Mouse (Mus musculus) limb, embryonic 11.5 days (tissue): Measurements from ENCODE around the gene Slc25a22. TPM values are rescaled to one million over a fixed set of nuclear protein-coding genes. Genes with fewer than 3 reads are reported as not detected.

Experiments
- ATAC-seq: fragments of 200-750 bp; cut with Nextera tagmentation; 2 replicates; pipeline ENCODE4 v1.8.0; 2017; ENCODE audit warnings: low read depth; ENCODE audit not compliant: insufficient number of reproducible peaks, low FRiP score, low TSS enrichment
- DNase-seq: peaks from one replicate; pipeline ENCODE4 v3.0.0-alpha.2; 2015; ENCODE audit warnings: low spot score
- H3K27ac ChIP-seq: fragments of 300-500 bp; sonication (generic); replicated peaks from 2 replicates; pipeline ENCODE4 v1.5.1; 2014; ENCODE audit warnings: low read depth, mild to moderate bottlenecking, low read length
- H3K27me3 ChIP-seq: fragments of 300-500 bp; sonication (generic); 2 replicates; pipeline ENCODE4 v1.6.1; 2014; ENCODE audit warnings: mild to moderate bottlenecking, low read length, mixed read lengths; ENCODE audit not compliant: control insufficient read depth, insufficient read depth
- H3K36me3 ChIP-seq: fragments of 300-500 bp; sonication (generic); 2 replicates; pipeline ENCODE4 v1.6.1; 2014; ENCODE audit warnings: mild to moderate bottlenecking, low read length, moderate library complexity, mixed read lengths; ENCODE audit not compliant: control insufficient read depth, insufficient read depth
- H3K4me1 ChIP-seq: fragments of 300-500 bp; sonication (generic); 2 replicates; pipeline ENCODE4 v1.6.1; 2014; ENCODE audit warnings: low read length, mixed read lengths; ENCODE audit not compliant: control insufficient read depth, insufficient read depth
- H3K4me2 ChIP-seq: fragments of 300-500 bp; sonication (generic); 2 replicates; pipeline ENCODE4 v1.6.1; 2014; ENCODE audit warnings: low read depth, mild to moderate bottlenecking, moderate library complexity; ENCODE audit not compliant: severe bottlenecking
- H3K4me3 ChIP-seq: fragments of 300-500 bp; sonication (generic); 2 replicates; pipeline ENCODE4 v1.5.1; 2014; ENCODE audit warnings: low read depth, low read length
- H3K9ac ChIP-seq: fragments of 300-500 bp; sonication (generic); 2 replicates; pipeline ENCODE4 v1.6.1; 2014; ENCODE audit warnings: mild to moderate bottlenecking, low read length
- H3K9me3 ChIP-seq: fragments of 300-500 bp; sonication (generic); 2 replicates; pipeline ENCODE4 v1.6.1; 2016; ENCODE audit warnings: low read length; ENCODE audit not compliant: control insufficient read depth
- WGBS: fragments of 180-500 bp; shearing (Covaris S2); extraction: QIAGEN DNeasy Blood & Tissue Kit; methylation state at CpG from one replicate; pipeline ENCODE4 v1.1.7; 2014; 5-methylcytosine and 5-hydroxymethylcytosine counted together
- polyA plus RNA-seq: library from polyadenylated mRNA; unstranded; fragments of >200 nt; fragmentation: Nextera tagmentation; extraction: Ambion mirVana; gene quantifications from 2 replicates; pipeline ENCODE4 v1.2.1, GENCODE M21; 2014

The Slc25a22 gene
- polyA plus RNA-seq, 1 experiment from 2014 or later: 34.8 TPM

DNA sequence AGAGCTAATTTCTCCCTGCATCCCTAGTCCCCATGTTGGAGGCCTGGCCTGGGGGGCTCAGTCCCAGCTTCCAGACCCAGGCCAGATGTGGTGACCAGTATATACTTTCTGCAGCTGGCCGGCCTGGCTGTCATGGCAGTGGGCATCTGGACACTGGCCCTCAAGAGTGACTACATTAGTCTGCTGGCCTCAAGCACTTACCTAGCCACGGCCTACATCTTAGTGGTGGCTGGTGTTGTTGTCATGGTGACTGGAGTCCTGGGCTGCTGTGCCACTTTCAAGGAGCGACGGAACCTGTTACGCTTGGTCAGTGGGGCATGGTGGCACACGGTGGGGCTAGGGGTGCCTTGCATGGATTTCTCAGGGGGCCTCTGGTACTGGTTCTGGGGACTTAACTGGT lies 31.7 kb upstream of the Slc25a22 start:
- WGBS: 89% methylated on average over 6 of the region's 6 CpGs
- no peak overlapping the region for H3K4me3 ChIP-seq
- peaks cover 33% of the 10 kb centered on the region for H3K4me1 ChIP-seq
- peaks cover 30% of the 10 kb centered on the region for H3K36me3 ChIP-seq
- peak overlapping the region; percentile 78; the same call in 1 of the 2 replicates for H3K4me2 ChIP-seq
- peak overlapping the region; percentile 55 for H3K9ac ChIP-seq
- no peak for ATAC-seq
- H3K27ac ChIP-seq: no peak overlapping the region
- H3K27me3 ChIP-seq: peaks cover 6% of the 10 kb centered on the region
- no peak for DNase-seq
- H3K9me3 ChIP-seq: no peaks in the 10 kb centered on the region

GRCm38 (mm10) chr7:141468522-141469211 lies 31.0 kb upstream of the Slc25a22 start:
- Histone ChIP-seq H3K9me3 (no peaks in the 10 kb centered on the region), H3K4me3 (peak overlapping the region; percentile 60), H3K9ac (peak overlapping the region; percentile 55), H3K36me3 (peaks cover 30% of the 10 kb centered on the region), H3K4me2 (peak overlapping the region; percentile 78), H3K4me1 (peaks cover 28% of the 10 kb centered on the region), H3K27me3 (peaks cover 13% of the 10 kb centered on the region), H3K27ac (peak overlapping the region; percentile 56; the same call in 1 of the 2 replicates)
- DNase-seq (peak; percentile 63), ATAC-seq (peak; percentile 61)
- WGBS: 27% methylated on average over 8 of the region's 8 CpGs

GRCm38 (mm10) chr7:141468164-141468521 lies 30.5 kb upstream of the Slc25a22 start:
- no peaks in the 10 kb centered on the region for H3K9me3 ChIP-seq
- WGBS: 17% methylated on average over 5 of the region's 5 CpGs
- H3K4me2 ChIP-seq: peak overlapping the region; percentile 78
- DNase-seq: no peak
- peaks cover 30% of the 10 kb centered on the region for H3K36me3 ChIP-seq
- peak overlapping the region; percentile 60 for H3K4me3 ChIP-seq
- ATAC-seq: no peak
- peak overlapping the region; percentile 55 for H3K9ac ChIP-seq
- peaks cover 29% of the 10 kb centered on the region for H3K4me1 ChIP-seq
- H3K27me3 ChIP-seq: peaks cover 18% of the 10 kb centered on the region
- peak overlapping the region; percentile 56; the same call in 1 of the 2 replicates for H3K27ac ChIP-seq

DNA sequence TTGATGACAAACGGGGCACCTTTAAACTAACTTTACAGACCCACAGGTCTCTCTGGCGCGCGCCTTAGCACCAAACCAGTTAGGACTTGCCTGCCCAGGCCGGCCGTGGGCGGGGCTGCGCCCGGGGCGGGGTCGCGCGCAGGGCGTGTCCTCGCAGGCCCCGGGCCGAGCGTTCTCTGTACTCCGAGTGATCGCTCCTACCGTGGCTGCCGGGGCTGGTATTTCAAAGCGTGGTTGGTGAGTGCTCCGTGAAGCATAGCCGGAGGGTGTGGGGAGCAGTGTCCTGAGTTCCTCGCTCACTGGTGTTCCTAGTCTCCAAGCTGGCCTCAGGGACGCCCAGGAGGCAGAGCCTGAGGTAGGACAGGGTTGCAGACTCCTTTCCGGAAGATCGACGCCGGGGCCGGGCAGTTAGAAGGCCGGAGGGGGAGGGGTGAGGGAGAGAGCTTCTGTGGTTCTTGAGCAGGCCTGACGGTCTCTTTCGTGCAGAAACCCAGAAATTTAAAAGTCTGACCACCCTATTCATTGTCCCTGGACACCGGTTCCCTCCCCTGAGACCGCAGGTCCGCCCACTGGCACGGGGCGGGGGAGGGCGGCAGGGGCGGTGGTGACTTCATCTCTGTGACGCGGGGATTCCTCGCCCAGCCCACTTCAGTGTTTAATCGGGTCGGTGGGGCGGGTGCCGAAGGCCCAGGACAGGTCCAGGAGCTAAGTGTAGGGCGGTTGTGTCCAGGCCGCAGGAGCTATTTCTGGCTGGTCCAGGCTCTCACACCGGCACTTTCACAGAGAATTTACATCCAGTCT lies 29.7 kb upstream of the Slc25a22 start, which contains the start of gene Cd151:
Gene Cd151 (plus strand): TSS at position 163 of the 801 bp plus-strand sequence.
- Histone ChIP-seq H3K9me3 (no peaks in the 10 kb centered on the region), H3K27ac (no peak within 1 kb of the TSS; the same call in 1 of the 2 replicates), H3K4me1 (peaks cover 32% of the 10 kb centered on the region), H3K9ac (peak within 1 kb of the TSS; percentile 55), H3K4me3 (peak within 1 kb of the TSS; percentile 60), H3K36me3 (peaks cover 26% of the 10 kb centered on the region), H3K4me2 (peak within 1 kb of the TSS; percentile 78), H3K27me3 (peaks cover 22% of the 10 kb centered on the region)
- under 1% methylated on average over 52 of the region's 52 CpGs for WGBS
- DNase-seq (peak; percentile 91), ATAC-seq (peak; percentile 59)

DNA sequence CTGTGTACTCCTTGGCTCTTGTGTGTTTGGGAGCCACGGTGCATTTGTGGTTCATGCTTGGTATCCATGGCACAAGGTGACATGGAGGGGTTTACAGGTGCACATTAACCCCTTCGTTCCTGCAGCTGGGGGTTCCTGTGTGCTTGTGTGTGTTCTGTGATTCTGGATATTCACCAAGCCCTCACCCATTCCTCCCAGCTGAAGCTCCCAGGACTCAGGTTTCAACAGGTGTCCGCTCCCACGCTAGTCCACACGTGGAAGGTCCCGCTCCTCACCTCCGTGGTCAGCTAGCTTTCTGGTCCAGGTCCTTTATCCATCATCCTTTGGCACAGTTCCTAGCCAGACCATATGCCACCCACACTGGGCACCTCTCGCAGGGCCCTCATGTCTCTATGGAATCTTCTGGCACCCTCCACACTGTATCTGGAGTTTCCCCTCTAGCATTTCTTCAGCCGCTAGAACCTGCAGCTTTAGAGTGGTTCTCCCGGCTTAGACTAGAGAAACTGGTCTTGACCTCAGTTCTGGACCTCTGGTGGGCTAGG lies 29.0 kb upstream of the Slc25a22 start:
- H3K4me3 ChIP-seq: peak overlapping the region; percentile 60
- no peak overlapping the region; the same call in 1 of the 2 replicates for H3K27ac ChIP-seq
- H3K27me3 ChIP-seq: peaks cover 29% of the 10 kb centered on the region
- H3K9me3 ChIP-seq: no peaks in the 10 kb centered on the region
- H3K4me1 ChIP-seq: peaks cover 39% of the 10 kb centered on the region
- no peak for ATAC-seq
- H3K9ac ChIP-seq: peak overlapping the region; percentile 55
- no peak for DNase-seq
- peak overlapping the region; percentile 78 for H3K4me2 ChIP-seq
- 60% methylated on average over 10 of the region's 10 CpGs for WGBS
- H3K36me3 ChIP-seq: peaks cover 22% of the 10 kb centered on the region

- Histone ChIP-seq H3K4me3 (no peak overlapping the region), H3K27me3 (peaks cover 35% of the 10 kb centered on the region)
- 79% methylated on average over 7 of the region's 7 CpGs for WGBS
These were observed 28.3 kb upstream of the Slc25a22 start for GRCm38 (mm10) chr7:141466045-141466394.

GRCm38 (mm10) chr7:141465388-141466044 lies 27.8 kb upstream of the Slc25a22 start:
- H3K36me3 ChIP-seq: peaks cover 11% of the 10 kb centered on the region
- DNase-seq: peak; percentile 39
- WGBS: 31% methylated on average over 9 of the region's 10 CpGs
- H3K27ac ChIP-seq: no peak overlapping the region
- H3K9ac ChIP-seq: no peak overlapping the region
- peaks cover 39% of the 10 kb centered on the region for H3K27me3 ChIP-seq
- H3K4me2 ChIP-seq: peak overlapping the region; percentile 47; the same call in 1 of the 2 replicates
- no peak overlapping the region for H3K4me3 ChIP-seq
- peaks cover 40% of the 10 kb centered on the region for H3K4me1 ChIP-seq
- H3K9me3 ChIP-seq: no peaks in the 10 kb centered on the region
- no peak for ATAC-seq

More at GRCm38 (mm10) chr7:141466045-141466394, 28.3 kb upstream of the Slc25a22 start:
- Histone ChIP-seq H3K36me3 (peaks cover 16% of the 10 kb centered on the region), H3K4me1 (peaks cover 40% of the 10 kb centered on the region), H3K27ac (no peak overlapping the region), H3K4me2 (no peak overlapping the region), H3K9me3 (no peaks in the 10 kb centered on the region), H3K9ac (no peak overlapping the region)
- no peak for ATAC-seq
- no peak for DNase-seq
